Mouse (Mus musculus) embryonic facial prominence, embryonic 10.5 days (tissue): ENCODE measurements around the gene Gm3417. TPM values are rescaled to one million over a fixed set of nuclear protein-coding genes. Genes with fewer than 3 reads are reported as not detected.
A peak's percentile ranks its signal among the peaks of the same experiment; 100 is the strongest.
"Not testable (repeated sequence)": the region's sequence is repeated elsewhere in the genome, so short reads cannot be mapped to it uniquely, and the experiment has no call there.

Source experiments
- DNase-seq: peaks from one replicate; pipeline ENCODE4 v3.0.0-alpha.2; 2017; ENCODE audit warnings: low spot score
- H3K27ac ChIP-seq: fragments of 300-500 bp; sonication (generic); replicated peaks from 2 replicates; pipeline ENCODE4 v1.5.1; 2016; ENCODE audit warnings: mild to moderate bottlenecking
- H3K27me3 ChIP-seq: fragments of 300-500 bp; sonication (generic); replicated peaks from 2 replicates; pipeline ENCODE4 v1.6.1; 2016; ENCODE audit warnings: low read depth, mild to moderate bottlenecking; ENCODE audit not compliant: poor library complexity, severe bottlenecking
- H3K36me3 ChIP-seq: fragments of 300-500 bp; sonication (generic); replicated peaks from 2 replicates; pipeline ENCODE4 v1.6.1; 2016; ENCODE audit warnings: mild to moderate bottlenecking, moderate library complexity
- H3K4me1 ChIP-seq: fragments of 300-500 bp; sonication (generic); 2 replicates; pipeline ENCODE4 v1.6.1; 2016
- H3K4me3 ChIP-seq: fragments of 300-500 bp; sonication (generic); 2 replicates; pipeline ENCODE4 v1.5.1; 2016; ENCODE audit warnings: mild to moderate bottlenecking, moderate library complexity
- H3K9me3 ChIP-seq: fragments of 300-500 bp; sonication (generic); 2 replicates; pipeline ENCODE4 v1.6.1; 2016; ENCODE audit warnings: mild to moderate bottlenecking
- WGBS: fragments of 180-500 bp; shearing (Covaris S2); methylation state at CpG from one replicate; pipeline ENCODE4 v1.1.7; 2016; 5-methylcytosine and 5-hydroxymethylcytosine counted together
- polyA plus RNA-seq: library from polyadenylated mRNA; unstranded; fragments of >200 nt; fragmentation: Nextera tagmentation; extraction: Ambion mirVana; gene quantifications from 2 replicates; pipeline ENCODE4 v1.2.1, GENCODE M21; 2016

The Gm3417 gene
- polyA plus RNA-seq, 1 experiment from 2014 or later, result 0.55 TPM

DNA sequence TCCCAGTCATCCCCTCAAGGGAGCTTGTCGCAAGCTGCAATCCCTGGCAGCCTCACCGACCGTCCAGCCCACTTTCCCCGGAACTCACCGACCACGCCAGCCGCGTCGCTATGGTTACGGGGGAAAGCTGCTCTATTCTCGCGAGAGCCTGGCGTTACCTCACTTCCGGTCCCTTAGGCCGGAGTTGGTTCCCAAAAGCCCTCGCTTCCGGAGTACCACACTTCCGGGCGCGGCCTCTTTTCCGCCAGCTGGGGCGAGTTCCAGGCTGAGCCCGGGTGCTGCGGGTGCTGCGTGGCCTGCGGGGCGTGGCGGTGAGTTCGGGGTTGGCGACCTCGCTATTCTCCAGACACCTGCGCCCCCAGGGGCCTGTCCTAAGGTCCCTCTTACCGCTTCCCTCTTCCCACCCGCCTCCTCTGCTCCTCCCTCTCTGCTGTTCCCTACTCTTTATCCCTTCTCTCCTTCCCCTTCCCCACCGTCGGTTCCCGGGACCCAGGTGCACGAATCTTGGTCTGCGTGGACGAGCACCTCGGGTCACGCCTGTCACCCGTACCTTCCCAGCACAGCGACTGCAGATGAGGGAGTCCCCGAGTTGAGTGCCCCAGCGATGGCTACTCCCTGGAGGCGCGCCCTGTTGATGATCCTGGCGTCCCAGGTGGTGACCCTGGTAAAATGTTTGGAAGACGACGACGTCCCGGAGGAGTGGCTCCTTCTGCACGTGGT, 35.4 kb downstream of the Gm3417 start, which contains the start of the genes Wdr27 and 1600012H06Rik:
Gene Wdr27 (minus strand): TSS at position 150 of the 720 bp plus-strand sequence.
Gene 1600012H06Rik (plus strand): TSS at position 176 of the 720 bp plus-strand sequence.
- H3K4me1 ChIP-seq, result peaks cover 21% of the 10 kb centered on the region
- peak; percentile 98 for DNase-seq
- peak within 1 kb of the TSS; percentile 80 for H3K27ac ChIP-seq
- H3K27me3 ChIP-seq, result no peaks in the 10 kb centered on the region
- H3K36me3 ChIP-seq, result peaks cover 33% of the 10 kb centered on the region
- no peaks in the 10 kb centered on the region for H3K9me3 ChIP-seq
- peak within 1 kb of the TSS; percentile 93 for H3K4me3 ChIP-seq
- WGBS, result under 1% methylated on average over 54 of the region's 54 CpGs

- WGBS, result 67% methylated on average over 6 of the region's 6 CpGs
- H3K36me3 ChIP-seq, result peaks cover 28% of the 10 kb centered on the region
- not testable (repeated sequence) for H3K27ac ChIP-seq
Observed at GRCm38 (mm10) chr17:14942181-14942580, 36.4 kb downstream of the Gm3417 start.

GRCm38 (mm10) chr17:14935841-14936605, 42.6 kb downstream of the Gm3417 start:
- no peak for DNase-seq

More at GRCm38 (mm10) chr17:14942181-14942580, 36.4 kb downstream of the Gm3417 start:
- not testable (repeated sequence) for H3K9me3 ChIP-seq, DNase-seq, H3K27me3 ChIP-seq
- Histone ChIP-seq H3K4me1 (peaks cover 21% of the 10 kb centered on the region), H3K4me3 (peak overlapping the region; percentile 93)

GRCm38 (mm10) chr17:14935280-14935679, 43.3 kb downstream of the Gm3417 start:
- H3K9me3 ChIP-seq, H3K4me1 ChIP-seq, H3K27me3 ChIP-seq, H3K36me3 ChIP-seq, H3K27ac ChIP-seq, DNase-seq, H3K4me3 ChIP-seq: not testable (repeated sequence)
- WGBS, result 88% methylated on average over 14 of the region's 14 CpGs

More at GRCm38 (mm10) chr17:14935841-14936605, 42.6 kb downstream of the Gm3417 start:
- WGBS, result 73% methylated on average over 5 of the region's 5 CpGs
- Histone ChIP-seq H3K27ac (no peak overlapping the region), H3K27me3 (no peaks in the 10 kb centered on the region), H3K36me3 (no peaks in the 10 kb centered on the region), H3K4me3 (no peak overlapping the region), H3K4me1 (no peaks in the 10 kb centered on the region), H3K9me3 (no peaks in the 10 kb centered on the region)

DNA sequence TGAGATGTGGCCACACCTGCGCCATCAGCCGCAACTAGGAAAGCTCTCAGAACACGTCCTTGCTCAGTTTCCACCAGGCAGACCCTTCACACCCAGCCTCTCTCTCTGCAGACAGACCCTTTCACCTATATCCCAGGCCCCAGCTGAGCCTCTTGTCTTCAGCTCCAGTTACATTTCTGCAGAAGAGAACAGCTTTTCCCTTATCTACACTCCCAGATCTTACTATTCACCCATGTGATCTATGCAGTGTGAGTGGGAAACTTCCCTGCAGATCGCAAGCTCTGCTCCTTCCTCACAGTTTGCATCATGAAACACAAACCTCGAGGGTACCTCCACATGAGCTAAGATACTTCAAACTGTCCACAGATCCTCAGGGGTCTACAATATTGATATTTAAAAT, 47.1 kb downstream of the Gm3417 start:
- no peaks in the 10 kb centered on the region for H3K36me3 ChIP-seq
- 89% methylated on average over 5 of the region's 5 CpGs for WGBS

GRCm38 (mm10) chr17:14930697-14931096, 47.9 kb downstream of the Gm3417 start:
- WGBS, result 83% methylated on average over 7 of the region's 7 CpGs

More for the DNA sequence above, 47.1 kb downstream of the Gm3417 start:
- Histone ChIP-seq H3K4me3 (no peak overlapping the region), H3K27ac (no peak overlapping the region), H3K4me1 (no peaks in the 10 kb centered on the region), H3K27me3 (no peaks in the 10 kb centered on the region), H3K9me3 (no peaks in the 10 kb centered on the region)
- no peak for DNase-seq

GRCm38 (mm10) chr17:14928631-14929030, 50.0 kb downstream of the Gm3417 start:
- Histone ChIP-seq H3K9me3 (no peaks in the 10 kb centered on the region), H3K4me3 (no peak overlapping the region), H3K36me3 (no peaks in the 10 kb centered on the region), H3K27ac (no peak overlapping the region), H3K27me3 (no peaks in the 10 kb centered on the region), H3K4me1 (no peaks in the 10 kb centered on the region)
- no peak for DNase-seq
- WGBS, result 74% methylated on average over 5 of the region's 5 CpGs

More at GRCm38 (mm10) chr17:14930697-14931096, 47.9 kb downstream of the Gm3417 start:
- Histone ChIP-seq H3K27me3 (no peaks in the 10 kb centered on the region), H3K27ac (no peak overlapping the region), H3K4me1 (no peaks in the 10 kb centered on the region), H3K4me3 (no peak overlapping the region), H3K9me3 (no peaks in the 10 kb centered on the region), H3K36me3 (no peaks in the 10 kb centered on the region)
- no peak for DNase-seq

DNA sequence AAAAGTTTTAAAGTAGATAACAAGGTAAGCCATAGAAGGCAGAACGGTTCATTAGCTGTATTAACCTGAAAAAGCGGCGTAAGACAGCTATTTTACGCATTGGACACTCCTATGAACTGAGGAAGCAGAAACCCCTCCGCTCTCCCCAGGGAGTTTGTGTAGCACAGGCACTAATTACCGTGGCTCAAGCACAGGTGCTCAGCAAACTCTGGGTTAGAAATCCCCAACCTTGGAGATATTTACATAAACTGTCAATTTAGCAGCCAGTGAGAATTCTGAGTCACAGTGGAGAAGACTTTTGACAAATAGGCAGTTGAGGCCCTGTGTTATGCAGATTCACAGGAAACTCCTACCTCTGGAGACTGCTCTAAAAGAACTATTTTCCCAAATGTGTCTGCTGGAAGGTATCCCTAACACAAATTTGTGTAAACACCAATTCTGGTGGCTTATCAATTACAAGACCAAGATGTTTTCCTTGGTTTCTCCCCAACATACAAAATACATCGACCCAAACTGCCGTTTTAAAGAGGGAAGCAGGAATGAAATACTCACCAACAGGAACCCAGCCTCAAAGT, 50.9 kb downstream of the Gm3417 start:
- Histone ChIP-seq H3K9me3 (no peaks in the 10 kb centered on the region), H3K4me3 (no peak overlapping the region), H3K27ac (no peak overlapping the region), H3K4me1 (no peaks in the 10 kb centered on the region), H3K27me3 (no peaks in the 10 kb centered on the region), H3K36me3 (no peaks in the 10 kb centered on the region)
- DNase-seq, result no peak
- WGBS, result 84% methylated on average over 8 of the region's 8 CpGs

GRCm38 (mm10) chr17:14921582-14921981, 57.0 kb downstream of the Gm3417 start:
- Histone ChIP-seq H3K27me3 (no peaks in the 10 kb centered on the region), H3K27ac (no peak overlapping the region), H3K36me3 (no peaks in the 10 kb centered on the region), H3K9me3 (no peaks in the 10 kb centered on the region), H3K4me3 (no peak overlapping the region), H3K4me1 (no peaks in the 10 kb centered on the region)
- 53% methylated on average over 6 of the region's 6 CpGs for WGBS
- DNase-seq, result no peak

- no peaks in the 10 kb centered on the region for H3K9me3 ChIP-seq
- H3K27me3 ChIP-seq, result no peaks in the 10 kb centered on the region
- DNase-seq, result no peak
- H3K27ac ChIP-seq, result no peak overlapping the region
- H3K4me3 ChIP-seq, result no peak overlapping the region
- no peaks in the 10 kb centered on the region for H3K36me3 ChIP-seq
- no peaks in the 10 kb centered on the region for H3K4me1 ChIP-seq
- WGBS, result 91% methylated on average over 8 of the region's 8 CpGs
Observed at GRCm38 (mm10) chr17:14917866-14918265, 60.7 kb downstream of the Gm3417 start.

- H3K36me3 ChIP-seq, result no peaks in the 10 kb centered on the region
- WGBS, result 89% methylated on average over 4 of the region's 4 CpGs
- DNase-seq, result no peak
- no peak overlapping the region for H3K27ac ChIP-seq
- H3K27me3 ChIP-seq, result no peaks in the 10 kb centered on the region
- H3K4me1 ChIP-seq, result no peaks in the 10 kb centered on the region
- H3K4me3 ChIP-seq, result no peak overlapping the region
- no peaks in the 10 kb centered on the region for H3K9me3 ChIP-seq
Observed at GRCm38 (mm10) chr17:14914401-14914800, 64.2 kb downstream of the Gm3417 start.
